Mouse (Mus musculus) ES-CJ7 (cell line): ENCODE data around the gene Efna2.

Experiments
- DNase-seq: peaks from one replicate; pipeline ENCODE4 v3.0.0; 2011; ENCODE audit warnings: low read depth, low spot score

The Efna2 gene

DNA sequence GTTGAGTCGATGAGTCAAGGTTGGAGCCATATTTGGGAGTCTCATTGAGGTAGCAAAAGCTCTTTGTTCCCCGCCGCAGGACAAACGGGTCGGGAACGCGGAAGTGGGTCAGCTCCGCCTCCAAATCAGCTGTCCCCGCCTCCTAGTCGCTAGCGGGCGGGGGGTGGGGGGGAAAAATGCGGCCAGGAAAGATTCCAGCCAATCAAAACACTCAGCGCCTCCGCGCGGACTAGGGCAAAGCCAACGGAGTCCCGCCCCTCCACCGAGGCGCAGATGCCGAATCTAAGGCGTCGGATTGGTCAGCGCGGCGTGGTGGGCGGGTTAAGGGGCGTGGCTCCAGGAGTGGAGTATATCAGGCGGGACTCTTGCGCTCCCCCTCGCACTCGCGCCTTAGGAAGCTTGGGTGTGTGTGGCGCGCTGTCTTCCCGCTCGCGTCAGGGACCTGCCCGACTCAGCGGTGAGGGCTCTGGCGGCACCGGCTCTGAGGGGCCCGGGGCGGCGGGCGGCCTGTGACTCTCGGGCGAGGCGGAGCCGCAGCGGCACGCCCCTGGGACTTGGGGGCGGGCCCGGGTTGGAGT lies 11.7 kb upstream of the Efna2 start:
- DNase-seq = peak; percentile 98

DNA sequence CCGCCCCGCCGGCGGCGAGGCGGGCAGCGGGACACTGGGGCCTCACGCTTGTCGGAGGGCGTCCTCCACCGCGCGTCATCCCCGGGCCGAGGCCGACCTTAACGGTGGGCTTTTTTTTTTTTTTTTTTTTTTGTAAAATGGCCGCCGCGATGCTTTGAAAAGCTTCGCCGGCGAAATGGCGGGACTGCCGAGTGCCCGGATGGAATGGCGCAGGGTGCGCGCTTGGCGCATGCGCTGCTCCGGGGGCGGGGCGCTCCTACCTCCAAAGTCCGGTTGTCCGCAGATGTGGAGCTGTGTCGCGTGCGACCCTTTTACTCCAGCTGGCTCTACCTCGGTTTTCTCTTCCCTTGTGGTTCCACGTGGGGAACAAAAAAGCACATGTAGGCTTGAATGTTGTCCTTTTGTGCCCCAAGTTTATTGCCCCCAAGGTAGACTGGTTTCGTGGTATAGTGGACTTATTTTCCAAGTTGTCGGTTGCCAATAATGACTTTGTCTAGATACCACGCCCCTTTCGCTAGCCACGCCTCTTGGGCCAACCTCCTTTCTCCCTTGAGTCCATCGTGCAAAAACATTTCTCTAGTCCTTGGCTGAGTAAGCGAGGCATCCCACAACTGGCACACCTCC lies 11.1 kb upstream of the Efna2 start:
- DNase-seq = peak; percentile 96

DNA sequence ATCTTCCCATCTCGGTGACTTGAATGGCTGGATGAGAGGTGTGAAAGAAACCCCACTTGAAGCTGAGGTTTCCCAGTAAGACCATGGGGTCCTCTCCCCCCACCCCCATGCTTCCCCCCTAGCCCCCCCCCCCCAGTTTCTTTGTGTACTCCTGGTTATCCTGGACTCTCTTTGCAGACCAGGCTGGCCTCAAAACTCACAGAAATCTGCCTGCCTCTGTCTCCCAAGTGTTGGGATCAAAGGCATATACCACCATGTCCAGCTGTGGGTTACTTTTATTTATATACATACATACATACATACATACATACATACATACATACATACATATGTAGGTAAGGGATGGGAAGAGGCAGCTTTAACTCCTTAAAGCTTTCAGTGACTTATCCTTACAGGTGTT lies 10.2 kb upstream of the Efna2 start:
- DNase-seq = no peak

DNA sequence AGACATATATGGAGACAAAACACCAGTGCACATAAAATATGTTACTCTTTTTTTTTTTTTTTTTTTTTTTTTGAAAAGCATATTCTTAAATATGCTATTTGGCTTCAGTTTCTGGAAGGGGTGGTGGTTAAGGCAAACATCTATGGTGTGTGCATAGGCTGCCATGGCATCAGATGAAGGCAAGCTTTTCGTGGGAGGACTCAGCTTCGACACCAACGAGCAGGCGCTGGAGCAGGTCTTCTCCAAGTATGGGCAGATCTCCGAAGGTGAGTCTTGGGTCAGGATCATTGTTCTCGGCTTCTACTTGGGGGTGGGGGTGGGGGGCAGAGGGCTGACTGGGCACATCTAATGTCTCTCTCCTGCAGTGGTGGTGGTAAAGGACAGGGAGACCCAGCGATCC lies 9.6 kb upstream of the Efna2 start:
- no peak for DNase-seq

DNA sequence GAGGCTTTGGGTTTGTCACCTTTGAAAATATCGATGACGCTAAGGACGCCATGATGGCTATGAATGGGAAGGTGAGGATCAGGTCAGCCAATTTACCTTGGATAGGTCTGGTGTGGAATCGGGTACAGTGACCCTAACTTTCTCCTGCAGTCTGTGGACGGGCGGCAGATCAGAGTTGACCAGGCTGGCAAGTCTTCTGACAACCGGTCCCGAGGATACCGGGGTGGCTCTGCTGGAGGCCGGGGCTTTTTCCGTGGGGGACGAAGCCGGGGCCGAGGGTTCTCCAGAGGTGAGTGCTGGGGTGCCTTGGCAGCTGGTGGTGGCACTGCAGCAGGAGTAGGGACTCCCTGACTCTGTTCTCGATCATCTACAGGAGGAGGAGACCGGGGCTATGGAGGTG lies 9.2 kb upstream of the Efna2 start:
- DNase-seq = no peak

DNA sequence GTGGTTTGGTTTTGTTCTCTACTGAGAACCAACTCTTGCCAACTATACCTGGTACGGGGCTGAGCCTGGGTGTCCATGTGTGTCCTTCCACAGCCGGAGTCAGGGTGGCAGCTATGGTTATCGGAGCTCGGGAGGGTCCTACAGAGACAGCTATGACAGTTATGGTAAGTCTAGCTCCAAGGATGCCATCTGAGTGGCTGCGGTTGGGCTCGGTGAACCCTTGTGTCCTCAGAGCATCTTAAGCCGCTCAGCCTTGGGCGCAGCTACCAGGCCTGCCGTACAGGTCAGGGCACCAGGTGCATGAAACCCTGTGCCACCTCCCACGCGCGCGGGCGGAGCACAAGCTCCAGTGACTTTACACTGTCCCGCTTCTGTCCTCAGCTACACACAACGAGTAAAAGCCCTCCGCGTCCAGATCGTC lies 8.7 kb upstream of the Efna2 start:
- no peak for DNase-seq

DNA sequence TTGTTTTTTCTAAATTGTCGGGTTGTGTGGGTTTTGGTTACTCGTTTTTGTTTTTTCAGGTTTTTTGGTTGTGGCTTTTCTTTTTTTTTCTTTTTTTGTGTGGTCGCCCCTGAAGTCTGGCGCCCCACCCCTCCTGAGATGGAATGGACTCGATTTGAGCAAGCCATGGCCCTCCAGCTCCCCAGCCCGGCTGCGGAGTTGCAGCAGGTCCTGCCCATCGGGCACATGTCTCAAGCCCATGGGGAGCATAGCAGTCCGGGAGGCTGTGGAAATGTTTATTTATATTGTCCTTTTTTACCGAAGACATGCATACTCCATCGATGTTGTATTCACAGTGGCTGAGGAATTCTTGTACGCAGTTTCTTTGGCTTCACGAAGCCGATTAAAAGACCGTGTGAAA lies 8.0 kb upstream of the Efna2 start:
- no peak for DNase-seq

DNA sequence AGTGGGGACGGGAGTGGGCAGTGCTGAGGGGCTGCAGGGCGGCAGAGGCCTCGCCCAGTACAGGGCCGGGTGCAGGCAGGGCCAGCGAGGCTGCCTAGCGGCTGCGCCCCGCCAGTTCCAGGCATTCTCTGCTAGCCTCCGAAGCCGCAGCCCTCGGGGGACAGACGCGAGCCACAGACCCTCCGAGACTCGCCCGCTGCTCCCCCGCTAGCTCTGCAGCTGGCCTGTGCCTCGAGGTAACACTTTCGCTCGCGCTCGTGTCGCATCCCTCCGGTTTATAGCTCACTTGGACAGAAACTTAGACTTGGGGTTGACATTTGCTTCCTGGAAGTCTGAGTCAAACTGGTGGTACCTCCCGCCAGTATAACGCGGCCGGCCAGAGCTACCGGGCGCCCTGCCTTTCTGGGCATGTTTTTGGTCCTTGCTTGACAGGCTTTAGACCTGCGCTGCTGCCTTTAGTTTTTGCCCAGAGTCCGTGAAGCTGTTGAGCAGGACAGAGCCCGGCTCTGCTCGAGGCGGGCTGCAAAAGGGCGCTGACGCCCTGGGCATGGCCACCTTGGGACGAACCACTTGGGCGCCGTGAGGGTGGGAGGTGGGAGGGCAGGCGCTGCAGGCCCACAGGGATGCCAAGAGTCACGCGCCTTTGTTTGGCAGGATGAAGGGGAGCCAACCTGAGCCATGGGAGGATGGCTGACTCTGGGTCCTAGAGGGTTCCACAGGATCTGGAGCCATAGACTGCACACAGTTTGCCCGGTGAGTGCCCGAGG lies 7.3 kb upstream of the Efna2 start:
- no peak for DNase-seq

DNA sequence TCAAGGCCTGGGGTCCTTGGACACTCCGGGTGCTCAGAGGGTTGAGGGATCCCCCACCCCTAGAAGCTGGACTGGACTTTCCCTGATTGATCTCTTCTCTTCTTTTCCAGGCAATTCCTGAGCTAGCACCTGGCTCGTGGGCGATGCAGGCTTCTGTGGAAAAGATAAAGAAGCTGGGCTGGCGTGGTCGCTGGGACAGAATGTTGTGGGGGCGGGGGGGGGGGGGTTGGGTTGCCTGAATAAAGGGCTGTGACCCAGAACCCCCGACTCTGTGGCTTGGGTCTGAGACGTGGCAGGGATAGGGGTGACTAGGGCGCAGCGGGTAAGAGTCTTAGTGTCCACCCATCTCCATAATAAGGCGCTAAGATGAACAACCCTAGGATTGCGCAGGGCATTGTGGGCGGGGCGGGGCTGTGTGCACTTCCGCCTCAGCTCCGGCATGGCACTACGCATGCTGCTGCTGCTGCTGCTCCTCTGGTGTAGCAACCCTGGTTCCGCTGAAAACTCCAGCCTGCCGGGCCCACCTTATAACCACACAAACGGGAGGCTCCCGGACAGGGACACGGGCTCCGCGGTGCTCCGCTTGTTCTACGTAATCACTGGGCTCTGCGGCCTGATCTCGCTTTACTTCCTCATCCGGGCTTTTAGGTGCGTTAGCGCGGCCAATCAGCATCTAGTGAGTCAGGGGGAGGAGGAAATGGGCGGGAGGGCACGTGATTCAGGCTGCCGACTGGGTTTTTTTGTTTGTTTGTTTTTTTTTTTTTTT lies 6.6 kb upstream of the Efna2 start, which contains the start of gene 1600002K03Rik:
TSS of gene 1600002K03Rik (plus strand) at position 418 of the 766 bp plus-strand sequence.
- DNase-seq = peak; percentile 95

DNA sequence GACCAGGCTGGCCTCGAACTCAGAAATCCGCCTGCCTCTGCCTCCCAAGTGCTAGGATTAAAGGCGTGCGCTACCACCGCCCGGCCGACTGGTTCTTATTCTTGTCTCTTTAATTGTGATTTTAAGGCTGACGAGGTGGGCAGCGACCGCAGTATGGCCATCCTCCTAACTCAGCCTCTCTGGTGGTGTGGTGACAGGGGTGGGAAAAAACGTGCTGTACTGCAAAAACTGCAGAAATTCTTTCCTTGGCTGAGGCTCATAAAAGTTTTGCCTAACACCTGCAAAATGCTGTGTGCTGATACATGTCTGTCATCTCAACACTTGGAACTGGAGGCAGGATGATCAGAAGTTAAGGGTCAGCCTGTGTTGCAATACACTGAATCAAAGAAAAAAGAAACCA lies 5.9 kb upstream of the Efna2 start:
- no peak for DNase-seq

DNA sequence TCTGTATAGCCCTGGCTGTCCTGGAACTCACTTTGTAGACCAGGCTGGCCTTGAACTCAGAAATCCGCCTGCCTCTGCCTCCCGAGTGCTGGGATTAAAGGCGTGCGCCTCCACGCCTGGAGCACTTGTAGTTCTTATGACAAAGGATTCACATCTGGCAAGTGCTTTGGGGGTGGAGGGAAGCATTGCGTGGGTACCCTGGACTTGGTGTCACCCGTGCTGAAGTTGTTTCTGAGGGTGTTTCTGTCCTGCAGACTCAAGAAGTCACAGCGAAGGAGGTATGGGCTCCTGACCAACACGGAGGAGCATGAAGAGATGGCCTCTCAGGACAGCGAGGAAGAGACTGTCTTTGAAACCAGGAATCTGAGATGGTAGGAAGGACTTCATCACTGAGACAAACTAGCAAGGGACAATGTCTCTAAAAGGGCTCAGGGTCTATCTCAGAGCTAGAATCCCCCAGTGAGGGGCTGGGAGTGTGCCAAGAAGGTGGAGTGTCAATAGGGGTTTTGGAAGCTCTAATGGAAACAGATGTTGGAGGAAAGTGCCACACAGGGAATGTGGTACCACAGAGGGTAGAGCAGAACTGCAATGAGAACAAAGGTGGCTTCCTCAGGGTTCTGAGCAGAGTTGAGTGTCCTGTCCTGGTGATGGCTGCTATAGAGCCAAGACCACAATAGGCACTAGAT lies 5.2 kb upstream of the Efna2 start:
- no peak for DNase-seq

DNA sequence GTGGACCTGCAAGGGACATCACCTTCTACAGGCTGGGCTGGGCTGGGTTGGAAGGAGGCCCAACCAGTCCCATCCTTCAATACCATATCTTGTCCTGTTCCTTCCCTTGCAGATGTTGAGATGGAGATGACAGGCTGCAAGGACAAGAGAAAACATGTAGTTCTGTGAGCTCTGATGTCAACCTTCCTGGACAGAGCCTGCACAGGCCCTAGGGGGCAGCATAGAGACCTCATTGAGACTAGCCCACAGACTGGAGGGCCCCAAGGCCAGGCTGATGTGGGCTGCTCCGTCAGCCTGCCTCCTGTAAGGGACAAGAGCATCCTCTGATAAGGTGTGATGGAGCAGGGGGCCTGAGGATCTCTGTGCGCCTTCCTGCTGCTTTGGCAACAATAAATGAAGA lies 4.6 kb upstream of the Efna2 start:
- peak; percentile 82 for DNase-seq

DNA sequence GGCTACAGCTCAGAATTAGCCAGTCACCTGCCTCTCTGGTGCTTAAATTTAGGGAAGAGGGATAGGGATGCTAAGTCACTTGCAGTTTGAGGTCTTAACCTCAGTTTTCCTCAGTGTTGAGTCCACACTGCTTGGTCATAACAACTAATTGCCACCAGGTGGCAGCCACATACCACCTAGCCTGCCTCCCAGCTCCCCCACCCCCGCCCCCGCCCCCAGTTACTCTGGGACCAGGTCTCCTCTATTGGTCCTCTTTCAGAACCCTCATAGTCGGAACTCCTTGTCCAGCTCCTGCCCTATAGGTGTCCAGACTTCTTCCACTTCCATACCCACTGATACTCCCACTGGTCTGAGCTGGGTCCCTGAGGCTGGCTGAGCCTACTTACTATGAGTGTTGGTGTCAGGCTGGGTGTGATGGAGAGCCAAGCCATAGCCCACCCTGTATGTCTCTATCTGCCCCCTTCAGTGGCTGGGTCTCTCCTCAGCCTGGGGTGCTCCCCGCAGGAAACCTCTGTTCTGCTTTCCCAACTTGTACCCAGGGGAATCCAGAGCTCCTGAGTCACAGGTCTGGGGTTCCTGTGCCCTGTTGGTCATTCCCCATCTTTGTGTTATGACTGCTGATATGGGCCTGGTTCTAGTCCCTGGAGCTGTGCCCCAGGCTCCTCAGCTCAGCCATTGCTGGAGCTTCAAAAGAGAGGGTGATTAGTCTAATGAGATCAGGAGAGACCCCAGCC lies 3.6 kb upstream of the Efna2 start:
- peak; percentile 65 for DNase-seq

DNA sequence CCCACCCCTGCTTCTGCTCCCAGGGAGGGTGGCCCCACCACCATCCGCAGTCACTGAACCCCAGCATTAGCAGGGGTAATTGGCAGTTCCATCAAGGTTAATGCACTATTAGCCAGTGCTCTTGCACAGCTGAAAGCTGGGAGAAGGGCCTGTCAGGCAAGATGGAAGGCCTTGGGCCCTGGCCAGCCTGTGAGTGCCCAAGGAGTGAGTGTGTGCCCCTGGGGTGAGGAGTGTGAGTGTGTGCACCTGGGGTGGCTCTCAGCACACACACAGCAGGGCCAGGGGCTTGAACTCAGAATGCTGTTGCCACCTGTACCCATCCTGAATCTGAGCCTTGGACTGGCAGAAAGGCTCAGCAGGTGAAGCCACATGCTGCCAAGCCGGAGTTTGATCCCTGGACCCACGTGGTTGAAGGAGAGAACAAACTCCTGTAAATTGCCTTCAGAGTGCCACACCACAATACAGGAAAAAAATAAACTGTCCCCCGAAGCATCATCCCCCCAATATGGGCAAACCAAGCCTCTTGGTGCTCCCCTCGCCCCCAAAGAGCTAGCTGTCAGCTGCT lies 2.9 kb upstream of the Efna2 start:
- DNase-seq = no peak

DNA sequence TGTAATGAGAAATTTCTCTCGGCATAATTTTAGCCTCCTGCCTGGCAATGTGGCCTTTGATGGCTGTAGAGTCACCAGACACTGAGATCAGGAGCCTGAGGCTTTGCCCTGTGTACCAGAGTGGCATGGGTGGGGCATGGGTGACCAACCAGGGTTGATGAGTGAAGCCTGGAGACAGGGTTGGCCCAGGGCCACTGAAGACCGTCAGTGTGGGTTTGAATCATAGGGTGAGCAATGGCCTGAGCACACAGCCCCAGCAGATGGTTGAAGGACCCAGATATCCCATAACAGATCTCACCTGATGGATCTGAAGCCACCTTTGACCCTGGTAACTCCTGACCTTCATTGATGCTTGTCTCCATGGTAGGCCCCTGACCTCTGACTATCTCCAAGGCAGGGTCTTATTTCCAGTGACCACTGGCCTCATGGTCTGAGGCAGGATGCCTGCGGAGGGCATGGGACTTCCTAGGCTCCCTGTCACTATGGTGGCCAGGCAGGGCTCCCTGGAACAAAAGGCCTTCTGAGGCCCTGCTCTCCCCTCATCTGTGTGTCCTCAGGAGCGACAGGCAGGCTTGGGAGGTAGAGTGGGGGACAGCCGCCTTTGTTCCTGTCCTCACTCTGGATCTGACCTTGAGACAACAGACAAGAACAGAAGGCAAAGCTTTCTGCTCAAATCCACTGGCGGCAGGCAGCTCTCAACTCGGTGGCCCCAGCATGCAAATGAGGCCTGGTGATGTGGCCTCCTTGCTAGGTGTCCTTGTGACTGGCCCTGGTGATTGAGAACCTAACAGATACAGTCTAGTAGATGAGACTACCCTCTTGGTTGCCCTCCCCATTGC lies 1.6 kb upstream of the Efna2 start:
- no peak for DNase-seq

DNA sequence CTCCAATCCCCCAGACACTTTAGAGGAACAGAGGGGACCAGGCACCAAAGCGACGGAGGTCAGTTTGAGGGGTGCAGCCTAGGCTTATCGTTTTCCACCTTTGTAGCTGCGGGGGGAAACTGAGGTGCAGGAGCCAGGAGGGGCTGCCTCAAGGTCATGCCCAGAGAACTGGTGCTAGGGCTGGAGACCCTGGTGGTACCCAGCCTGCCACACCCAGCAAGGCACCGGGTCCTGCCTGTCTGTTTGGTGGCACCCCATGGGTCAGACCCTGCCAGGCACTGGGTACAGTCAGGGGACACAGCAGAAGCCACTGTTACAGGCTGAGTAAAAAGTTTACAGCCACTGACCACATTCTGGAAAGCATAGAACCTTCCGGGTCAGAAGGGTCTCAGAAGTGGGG lies 1.0 kb downstream of the Efna2 start:
- no peak for DNase-seq

DNA sequence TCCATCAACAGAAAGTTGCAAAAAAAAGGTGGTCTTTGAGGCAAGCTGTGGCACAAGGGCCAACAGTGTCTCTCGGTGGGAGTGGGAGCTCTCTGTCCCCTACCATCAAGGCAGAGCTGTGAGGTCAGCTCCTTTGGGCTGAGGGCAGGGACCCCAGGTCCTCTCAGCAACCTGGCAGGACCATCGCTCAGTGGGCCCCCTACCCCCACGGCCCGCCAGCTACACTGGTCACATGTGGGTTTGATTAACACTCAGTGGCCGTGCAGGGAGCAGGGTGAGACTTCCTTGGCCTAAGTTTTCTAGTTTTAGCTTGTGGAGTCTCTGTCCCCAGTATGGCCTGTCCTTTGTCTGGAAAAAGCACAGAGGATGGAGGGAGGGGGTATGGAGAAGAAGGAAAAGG lies 1.5 kb downstream of the Efna2 start:
- no peak for DNase-seq

DNA sequence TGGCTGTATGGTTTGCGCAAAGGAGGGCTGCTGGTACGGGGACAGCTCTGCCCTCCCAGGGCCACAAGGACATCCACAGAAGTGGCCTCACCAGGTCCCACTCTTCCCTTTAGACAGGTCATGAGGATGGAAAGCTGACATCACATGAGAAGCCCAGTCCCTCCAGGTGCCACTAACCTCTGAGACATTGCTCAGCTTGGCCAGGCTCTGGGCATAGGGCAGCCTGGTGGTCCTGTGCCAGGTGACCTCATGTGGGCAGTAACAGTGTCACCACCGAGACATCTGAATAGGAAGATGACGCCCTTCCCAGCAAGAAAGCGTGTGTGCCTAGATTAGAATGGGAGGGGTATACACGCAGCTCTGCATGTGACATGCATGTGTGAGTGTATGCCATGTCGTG lies 3.3 kb downstream of the Efna2 start:
- DNase-seq = no peak

DNA sequence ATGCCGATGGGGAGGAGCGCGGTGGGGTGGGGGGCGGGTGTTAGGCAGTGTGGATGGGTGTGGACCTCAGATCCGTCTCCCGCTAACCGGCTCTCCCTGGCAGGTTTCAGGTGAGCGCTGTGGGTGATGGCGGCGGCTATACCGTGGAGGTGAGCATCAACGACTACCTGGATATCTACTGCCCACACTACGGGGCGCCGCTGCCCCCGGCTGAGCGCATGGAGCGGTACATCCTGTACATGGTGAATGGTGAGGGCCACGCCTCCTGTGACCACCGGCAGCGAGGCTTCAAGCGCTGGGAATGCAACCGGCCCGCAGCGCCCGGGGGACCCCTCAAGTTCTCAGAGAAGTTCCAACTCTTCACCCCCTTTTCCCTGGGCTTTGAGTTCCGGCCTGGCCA lies 7.4 kb downstream of the Efna2 start:
- no peak for DNase-seq

DNA sequence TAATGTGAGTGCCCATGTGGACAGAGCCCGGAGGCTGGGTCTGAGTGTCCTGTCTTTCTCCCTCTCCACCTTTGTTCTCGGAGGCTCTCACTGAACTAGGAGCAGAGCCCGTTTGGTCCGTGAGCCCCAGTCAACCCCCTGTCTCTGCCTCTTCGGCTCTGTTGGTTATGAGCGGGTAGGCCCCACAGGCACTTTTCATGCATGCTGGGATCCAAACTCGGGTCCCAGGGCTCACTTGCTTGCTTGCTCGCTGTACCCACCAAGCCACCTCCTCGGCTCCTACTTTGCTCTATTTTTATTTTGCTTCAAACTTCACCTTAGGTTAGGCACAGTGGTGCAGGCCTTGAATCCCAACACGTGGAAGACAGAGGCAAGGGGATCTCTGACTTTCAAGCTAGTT lies 8.5 kb downstream of the Efna2 start:
- no peak for DNase-seq
